Mouse (Mus musculus) adrenal gland, adult (tissue): ENCODE measurements around the gene Frmd4b.

Experiments used
- DNase-seq, 2 experiments: peaks; one replicate each; pipeline ENCODE4 v3.0.0; 2022 to 2023; ENCODE audit warnings: low spot score in 1 of 2; ENCODE audit not compliant: inconsistent age in 2 of 2

The Frmd4b gene

GRCm38 (mm10) chr6:97580479-97581030 lies 36.8 kb downstream of the Frmd4b start:
- no peak for DNase-seq

- no peak for DNase-seq
These were observed 37.6 kb downstream of the Frmd4b start for GRCm38 (mm10) chr6:97579704-97580103.

- no peak for DNase-seq
These were observed 39.1 kb downstream of the Frmd4b start for GRCm38 (mm10) chr6:97578210-97578609.

- DNase-seq, result no peak
These were observed 40.0 kb downstream of the Frmd4b start for GRCm38 (mm10) chr6:97577349-97577748.

GRCm38 (mm10) chr6:97576565-97577346 lies 40.6 kb downstream of the Frmd4b start:
- peak in 1 of 2 experiments; percentile 60 for DNase-seq

- no peak for DNase-seq
These were observed 41.2 kb downstream of the Frmd4b start for GRCm38 (mm10) chr6:97576096-97576495.

GRCm38 (mm10) chr6:97574973-97575372 lies 42.4 kb downstream of the Frmd4b start:
- DNase-seq, result no peak

GRCm38 (mm10) chr6:97572226-97572625 lies 45.1 kb downstream of the Frmd4b start:
- no peak for DNase-seq

- DNase-seq, result no peak
These were observed 48.8 kb downstream of the Frmd4b start for GRCm38 (mm10) chr6:97568538-97568937.

GRCm38 (mm10) chr6:97566746-97567145 lies 50.6 kb downstream of the Frmd4b start:
- DNase-seq, result no peak

GRCm38 (mm10) chr6:97557147-97557546 lies 60.2 kb downstream of the Frmd4b start:
- no peak for DNase-seq

- DNase-seq, result no peak
These were observed 61.7 kb downstream of the Frmd4b start for GRCm38 (mm10) chr6:97555637-97556036.

- DNase-seq, result peak; percentile 16 to 69
These were observed 63.9 kb downstream of the Frmd4b start for GRCm38 (mm10) chr6:97553431-97553830.

- no peak for DNase-seq
These were observed 64.8 kb downstream of the Frmd4b start for GRCm38 (mm10) chr6:97552573-97552972.

- DNase-seq, result no peak
These were observed 65.5 kb downstream of the Frmd4b start for GRCm38 (mm10) chr6:97551884-97552283.

- DNase-seq, result no peak
These were observed 66.2 kb downstream of the Frmd4b start for GRCm38 (mm10) chr6:97551161-97551560.

- DNase-seq, result no peak
These were observed 76.9 kb downstream of the Frmd4b start for GRCm38 (mm10) chr6:97540458-97540857.

- DNase-seq, result no peak
These were observed 81.4 kb downstream of the Frmd4b start for GRCm38 (mm10) chr6:97535763-97536445.

GRCm38 (mm10) chr6:97531043-97531442 lies 86.3 kb downstream of the Frmd4b start:
- DNase-seq, result no peak

GRCm38 (mm10) chr6:97528961-97529680 lies 88.2 kb downstream of the Frmd4b start:
- no peak for DNase-seq

GRCm38 (mm10) chr6:97526092-97526491 lies 91.2 kb downstream of the Frmd4b start:
- peak; percentile 38 to 74 for DNase-seq
